Mouse (Mus musculus) erythroblast, embryonic 14.5 days (primary cell): ENCODE data around the gene Inhbc.

Source experiments
- GATA1 ChIP-seq: IDR thresholded peaks from 2 replicates; pipeline ENCODE4 v1.6.1; 2012; ENCODE audit warnings: low read length, inconsistent platforms, mixed read lengths
- TAL1 ChIP-seq: IDR thresholded peaks from 3 replicates; pipeline ENCODE4 v1.6.1; 2012; ENCODE audit warnings: low read length, inconsistent platforms, mixed read lengths

DNA sequence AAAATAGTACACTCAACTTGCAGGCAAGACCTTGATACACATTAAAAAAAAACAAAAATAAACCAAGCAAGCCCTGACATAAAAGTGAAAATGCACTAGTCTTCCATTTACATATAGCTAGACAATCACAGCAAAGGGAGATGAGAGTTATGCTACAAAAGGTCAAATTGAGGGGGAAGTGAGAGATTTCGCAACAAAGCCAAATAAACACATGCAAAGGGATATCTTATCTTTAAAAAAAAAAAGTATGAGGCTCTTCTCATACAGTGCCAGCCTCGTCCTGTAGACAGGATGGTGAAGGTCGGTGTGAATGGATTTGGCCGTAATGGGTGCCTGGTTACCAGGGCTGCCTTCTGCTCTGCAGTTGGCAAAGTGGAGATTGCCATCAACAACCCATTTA is 57.4 kb downstream of the Inhbc start:
- TF ChIP-seq TAL1 (no peak), GATA1 (no peak)
